Mouse (Mus musculus) stomach, postnatal 0 days (tissue): ENCODE data around the gene Ildr1. TPM values are rescaled to one million over a fixed set of nuclear protein-coding genes. Genes with fewer than 3 reads are reported as not detected.

Source experiments
- ATAC-seq: fragments of 200-750 bp; cut with Nextera tagmentation; 2 replicates; pipeline ENCODE4 v1.8.0; 2017; ENCODE audit not compliant: low FRiP score, low TSS enrichment
- DNase-seq: peaks from one replicate; pipeline ENCODE4 v3.0.0-alpha.2; 2016; ENCODE audit warnings: low spot score
- H3K27ac ChIP-seq: fragments of 300-500 bp; sonication (generic); replicated peaks from 2 replicates; pipeline ENCODE4 v1.5.1; 2014; ENCODE audit warnings: mild to moderate bottlenecking, control low read depth
- H3K27me3 ChIP-seq: fragments of 300-500 bp; sonication (generic); 2 replicates; pipeline ENCODE4 v1.6.1; 2014; ENCODE audit warnings: low read length; ENCODE audit not compliant: control insufficient read depth, insufficient read depth
- H3K36me3 ChIP-seq: fragments of 300-500 bp; sonication (generic); 2 replicates; pipeline ENCODE4 v1.6.1; 2014; ENCODE audit warnings: low read length, mixed read lengths; ENCODE audit not compliant: control insufficient read depth, insufficient read depth
- H3K4me1 ChIP-seq: fragments of 300-500 bp; sonication (generic); replicated peaks from 2 replicates; pipeline ENCODE4 v1.6.1; 2014; ENCODE audit warnings: antibody characterized with exemption; ENCODE audit not compliant: control insufficient read depth, insufficient read depth
- H3K4me2 ChIP-seq: fragments of 300-500 bp; sonication (generic); replicated peaks from 2 replicates; pipeline ENCODE4 v1.6.1; 2014; ENCODE audit warnings: low read depth, mild to moderate bottlenecking, control low read depth, moderate library complexity
- H3K4me3 ChIP-seq: fragments of 300-500 bp; sonication (generic); 2 replicates; pipeline ENCODE4 v1.5.1; 2014; ENCODE audit warnings: low read depth, low read length, control low read depth
- H3K9ac ChIP-seq: fragments of 300-500 bp; sonication (generic); 2 replicates; pipeline ENCODE4 v1.6.1; 2014; ENCODE audit warnings: mild to moderate bottlenecking, low read length, control low read depth, mixed read lengths
- H3K9me3 ChIP-seq: fragments of 300-500 bp; sonication (generic); 2 replicates; pipeline ENCODE4 v1.6.1; 2016; ENCODE audit warnings: low read length; ENCODE audit not compliant: control insufficient read depth
- CTCF ChIP-seq: IDR thresholded peaks from 2 replicates; pipeline ENCODE4 v1.5.1; 2016; ENCODE audit warnings: antibody characterized with exemption, low read depth, mild to moderate bottlenecking, moderate library complexity
- EP300 ChIP-seq: optimal IDR thresholded peaks from 2 replicates; pipeline ENCODE3; 2016; ENCODE audit warnings: antibody characterized with exemption
- WGBS: fragments of 180-500 bp; shearing (Covaris S2); extraction: QIAGEN DNeasy Blood & Tissue Kit; methylation state at CpG from one replicate; pipeline ENCODE4 v1.1.7; 2014; 5-methylcytosine and 5-hydroxymethylcytosine counted together
- polyA plus RNA-seq: library from polyadenylated mRNA; unstranded; fragments of >200 nt; fragmentation: Nextera tagmentation; extraction: Ambion mirVana; gene quantifications from 2 replicates; pipeline ENCODE4 v1.2.1, GENCODE M21; 2015

The Ildr1 gene
- polyA plus RNA-seq, 1 experiment from 2014 or later: 2.5 TPM

- Histone ChIP-seq H3K9ac (no peak overlapping the region), H3K36me3 (no peaks in the 10 kb centered on the region), H3K27ac (no peak overlapping the region), H3K9me3 (no peaks in the 10 kb centered on the region), H3K4me3 (no peak overlapping the region), H3K4me2 (no peak overlapping the region), H3K4me1 (no peaks in the 10 kb centered on the region), H3K27me3 (no peaks in the 10 kb centered on the region)
- TF ChIP-seq EP300 (no peak), CTCF (no peak)
- no peak for DNase-seq
- ATAC-seq: no peak
- WGBS: 79% methylated on average over 4 of the region's 4 CpGs
Observed at GRCm38 (mm10) chr16:36673196-36673595, 20.6 kb upstream of the Ildr1 start.

- H3K36me3 ChIP-seq: no peaks in the 10 kb centered on the region
- H3K27ac ChIP-seq: no peak overlapping the region
- TF ChIP-seq CTCF (no peak), EP300 (no peak)
- H3K9me3 ChIP-seq: no peaks in the 10 kb centered on the region
- H3K4me2 ChIP-seq: no peak overlapping the region
- WGBS: 68% methylated on average over 7 of the region's 7 CpGs
- no peak overlapping the region for H3K4me3 ChIP-seq
- H3K9ac ChIP-seq: no peak overlapping the region
- ATAC-seq (no peak), DNase-seq (no peak)
- H3K27me3 ChIP-seq: no peaks in the 10 kb centered on the region
- H3K4me1 ChIP-seq: no peaks in the 10 kb centered on the region
Observed at GRCm38 (mm10) chr16:36674457-36675204, 19.1 kb upstream of the Ildr1 start.

- ATAC-seq: no peak
- 42% methylated on average over 2 of the region's 2 CpGs for WGBS
- Histone ChIP-seq H3K9ac (no peak overlapping the region), H3K9me3 (no peaks in the 10 kb centered on the region), H3K4me3 (no peak overlapping the region), H3K27me3 (no peaks in the 10 kb centered on the region), H3K4me2 (no peak overlapping the region), H3K4me1 (no peaks in the 10 kb centered on the region), H3K36me3 (no peaks in the 10 kb centered on the region), H3K27ac (no peak overlapping the region)
- DNase-seq: no peak
- no peak for TF ChIP-seq EP300
- no peak for TF ChIP-seq CTCF
Observed at GRCm38 (mm10) chr16:36675304-36675703, 18.5 kb upstream of the Ildr1 start.

- ATAC-seq: no peak
Observed at GRCm38 (mm10) chr16:36675902-36676301, 17.9 kb upstream of the Ildr1 start.

GRCm38 (mm10) chr16:36681829-36682228 is 11.9 kb upstream of the Ildr1 start:
- no peak for DNase-seq
- Histone ChIP-seq H3K9ac (no peak overlapping the region), H3K4me1 (no peaks in the 10 kb centered on the region), H3K4me3 (no peak overlapping the region), H3K4me2 (no peak overlapping the region), H3K27ac (no peak overlapping the region), H3K36me3 (no peaks in the 10 kb centered on the region), H3K27me3 (no peaks in the 10 kb centered on the region), H3K9me3 (no peaks in the 10 kb centered on the region)
- no peak for TF ChIP-seq EP300
- TF ChIP-seq CTCF: no peak
- 88% methylated on average over 3 of the region's 3 CpGs for WGBS
- ATAC-seq: no peak

More at GRCm38 (mm10) chr16:36675902-36676301, 17.9 kb upstream of the Ildr1 start:
- Histone ChIP-seq H3K4me1 (no peaks in the 10 kb centered on the region), H3K36me3 (no peaks in the 10 kb centered on the region), H3K4me2 (no peak overlapping the region), H3K4me3 (no peak overlapping the region), H3K27ac (no peak overlapping the region), H3K9me3 (no peaks in the 10 kb centered on the region), H3K27me3 (no peaks in the 10 kb centered on the region), H3K9ac (no peak overlapping the region)
- 93% methylated on average over 2 of the region's 2 CpGs for WGBS
- DNase-seq: no peak
- no peak for TF ChIP-seq EP300
- TF ChIP-seq CTCF: no peak

- Histone ChIP-seq H3K4me1 (no peaks in the 10 kb centered on the region), H3K9me3 (no peaks in the 10 kb centered on the region), H3K27ac (no peak overlapping the region), H3K4me2 (no peak overlapping the region), H3K36me3 (no peaks in the 10 kb centered on the region), H3K4me3 (no peak overlapping the region), H3K27me3 (no peaks in the 10 kb centered on the region), H3K9ac (no peak overlapping the region)
- 65% methylated on average over 6 of the region's 6 CpGs for WGBS
- DNase-seq: no peak
- TF ChIP-seq EP300 (no peak), CTCF (no peak)
- ATAC-seq: no peak
Observed at GRCm38 (mm10) chr16:36684325-36684918, 9.4 kb upstream of the Ildr1 start.
